ENCODE assay signal across 8 mouse cellular contexts in genomic region chr11:107468252-107469030, GRCm38 (mm10). TPM values are rescaled to one million over a fixed set of nuclear protein-coding genes. Genes with fewer than 3 reads are reported as not detected.
DNase-seq lines count a peak whose midpoint lies in the region; ATAC-seq and TF ChIP-seq lines count a peak whose summit lies in the region.

No protein-coding gene starts in this region.

- peaks cover 36% of the 10 kb centered on the region for H3K4me1 ChIP-seq in forebrain, embryonic 15.5 days
- peaks cover 28% of the 10 kb centered on the region for H3K4me1 ChIP-seq in liver, embryonic 11.5 days (replicated peaks; ENCODE audit: control insufficient read depth, insufficient read depth, low read length)
- peaks cover 3% of the 10 kb centered on the region; the same call in 1 of the 2 replicates for H3K4me1 ChIP-seq in small intestine, adult 2 months (ENCODE audit: control insufficient read depth, insufficient read depth, insufficient read length, low read length)

- H3K27me3 ChIP-seq in forebrain, embryonic 15.5 days: no peaks in the 10 kb centered on the region
- H3K27me3 ChIP-seq in liver, embryonic 11.5 days (replicated peaks; ENCODE audit: control insufficient read depth, insufficient read depth, low read length): no peaks in the 10 kb centered on the region
- no peaks in the 10 kb centered on the region for H3K27me3 ChIP-seq in small intestine, adult 2 months (ENCODE audit: control insufficient read depth, insufficient read depth, low read length)

- H3K36me3 ChIP-seq in forebrain, embryonic 15.5 days: 0 out of 2 replicates have a peak, but pooled peaks cover 3% of the 10 kb centered on the region
- no peaks in the 10 kb centered on the region for H3K36me3 ChIP-seq in liver, embryonic 11.5 days (ENCODE audit: control insufficient read depth, insufficient read depth, low read length)
- H3K36me3 ChIP-seq in small intestine, adult 2 months (ENCODE audit: control insufficient read depth, insufficient read depth, low read length): no peaks in the 10 kb centered on the region

- peak overlapping the region; percentile 95 for H3K4me3 ChIP-seq in forebrain, embryonic 15.5 days
- H3K4me3 ChIP-seq in liver, embryonic 11.5 days (ENCODE audit: low read depth, low read length): peak overlapping the region; percentile 89
- H3K4me3 ChIP-seq in small intestine, adult 2 months (ENCODE audit: low read depth, low read length): peak overlapping the region; percentile 81

- no peak for ATAC-seq in forebrain, embryonic 15.5 days (replicated peaks)
- ATAC-seq in liver, embryonic 11.5 days (replicated peaks; ENCODE audit: low FRiP score): peak; percentile 81

- H3K27ac ChIP-seq in forebrain, embryonic 15.5 days (replicated peaks): peak overlapping the region; percentile 93
- peak overlapping the region; percentile 86 for H3K27ac ChIP-seq in liver, embryonic 11.5 days (ENCODE audit: low read depth, low read length)
- H3K27ac ChIP-seq in small intestine, adult 2 months (ENCODE audit: insufficient read depth, low read depth, low read length): 0 out of 2 replicates have a peak overlapping the region, but pooled peaks have one; percentile 28

- 16% methylated on average over 16 of the region's 16 CpGs for WGBS in forebrain, embryonic 15.5 days
- 7% methylated on average over 16 of the region's 16 CpGs for WGBS in liver, embryonic 11.5 days
- WGBS in small intestine, adult 2 months: 24% methylated on average over 16 of the region's 16 CpGs

- H3K9ac ChIP-seq in forebrain, embryonic 15.5 days (replicated peaks): peak overlapping the region; percentile 92
- H3K9ac ChIP-seq in liver, embryonic 11.5 days (ENCODE audit: low read depth, low read length): peak overlapping the region; percentile 93

- TF ChIP-seq CTCF in small intestine, adult 2 months (IDR thresholded peaks at IDR 0.05; ENCODE audit: extremely low read depth, insufficient read length, insufficient replicate concordance, low read depth, low read length): no peak

- peak overlapping the region; percentile 90 for H3K4me2 ChIP-seq in forebrain, embryonic 15.5 days (replicated peaks)
- peak overlapping the region; percentile 73 for H3K4me2 ChIP-seq in liver, embryonic 11.5 days

- no peaks in the 10 kb centered on the region for H3K9me3 ChIP-seq in forebrain, embryonic 15.5 days
- H3K9me3 ChIP-seq in liver, embryonic 11.5 days (ENCODE audit: control insufficient read depth, low read length): no peaks in the 10 kb centered on the region

- TF ChIP-seq POLR2A in small intestine, adult 2 months (IDR thresholded peaks at IDR 0.05; ENCODE audit: low read depth, low read length): no peak

- peak; percentile 21 for DNase-seq in layer of hippocampus, adult 9-10 months (ENCODE audit: low spot score)
- no peak for DNase-seq in layer of hippocampus, adult 18-20 months (ENCODE audit: low spot score in 2 of 2)
- DNase-seq in c-Kit-negative CD71-positive TER-119-positive erythroid progenitor cells, embryonic 14.5 days (ENCODE audit: low read depth, low spot score): peak; percentile 58
- peak; percentile 72 for DNase-seq in liver, embryonic 11.5 days (ENCODE audit: low spot score)
- DNase-seq in ovary, postnatal 14 days (ENCODE audit: low spot score): no peak
- DNase-seq in left cerebral cortex, adult 11 months (ENCODE audit: low spot score): no peak

RNA-seq across cellular contexts. Expression of gene Pitpnc1, which starts 2.1 kb away (rescaled TPM):
- total RNA-seq in layer of hippocampus, adult 18-20 months (2021): 10 to 100 TPM; 46.1 to 48.1 TPM
- 43.4 and 46.7 TPM in 2 replicates for polyA plus RNA-seq in forebrain, embryonic 15.5 days (2015; fragmentation: Nextera tagmentation; extraction: Ambion mirVana)
- polyA plus RNA-seq in liver, embryonic 11.5 days (2014; fragmentation: Nextera tagmentation; extraction: Ambion mirVana): 19.2 and 19.4 TPM in 2 replicates
- 0.84 and 1.5 TPM in 2 replicates for polyA plus RNA-seq in small intestine, adult 2 months (2012; rRNA removed)

RNA-seq across cellular contexts. Expression of gene Psmd12, which starts 10.8 kb away (rescaled TPM):
- total RNA-seq in layer of hippocampus, adult 18-20 months (2021): 10 to 100 TPM; 66.5 to 69.8 TPM
- polyA plus RNA-seq in forebrain, embryonic 15.5 days (2015; fragmentation: Nextera tagmentation; extraction: Ambion mirVana): 149 TPM in 2 replicates
- 222 and 237 TPM in 2 replicates for polyA plus RNA-seq in liver, embryonic 11.5 days (2014; fragmentation: Nextera tagmentation; extraction: Ambion mirVana)
- polyA plus RNA-seq in small intestine, adult 2 months (2012; rRNA removed): 2.7 and 3.6 TPM in 2 replicates

Comparison
In these comparisons a context has a peak if more than half of its experiments do, and no peak if none do; other contexts are left out.
1. DNase-seq: peak in layer of hippocampus, adult 9-10 months (single experiment), c-Kit-negative CD71-positive TER-119-positive erythroid progenitor cells, embryonic 14.5 days (single experiment) and liver, embryonic 11.5 days (single experiment); none in layer of hippocampus, adult 18-20 months (0 of 2), ovary, postnatal 14 days (single experiment) and left cerebral cortex, adult 11 months (single experiment).
2. H3K27ac ChIP-seq: peak in every context shown above with its lines; median percentile 93 in forebrain, embryonic 15.5 days; 86 in liver, embryonic 11.5 days; 28 in small intestine, adult 2 months.
3. RNA of gene Psmd12, which starts 10.8 kb away (polyA plus RNA-seq): 222 to 237 TPM in liver, embryonic 11.5 days and 149 TPM in forebrain, embryonic 15.5 days; 2.7 to 3.6 TPM in small intestine, adult 2 months; every median in the first group is over 10 times any median in the second.
4. Peak in every context shown above with its lines, with median percentiles within 50 percentile points of each other: H3K4me3 ChIP-seq.